Mouse (Mus musculus): Measurements from ENCODE around the gene Crlf2.

DNA sequence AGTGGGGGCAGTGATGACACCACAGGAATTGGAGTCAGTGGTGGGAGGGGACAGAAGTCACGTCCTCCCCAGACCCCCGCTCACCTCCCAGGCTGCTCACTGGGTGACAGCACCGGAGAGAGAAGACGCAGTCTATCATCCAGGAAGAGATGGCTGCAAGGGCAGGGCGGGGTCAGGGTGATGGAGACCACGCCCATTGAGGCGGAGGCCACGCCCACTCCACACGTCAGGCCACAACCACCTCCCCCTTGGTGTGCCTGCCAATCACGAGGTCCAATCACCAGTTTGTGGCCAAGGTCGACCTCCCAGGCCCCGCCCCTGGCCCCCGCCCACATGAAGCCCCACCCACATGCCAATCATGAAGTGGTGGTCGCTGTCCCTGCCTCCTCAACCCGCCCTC is 6.3 kb downstream of the Crlf2 start:
- no peak for TF ChIP-seq CTCF (IDR thresholded peaks at IDR 0.05; ENCODE audit: control insufficient read depth, insufficient read depth, low read length)
- TF ChIP-seq POLR2A (IDR thresholded peaks at IDR 0.05; ENCODE audit: borderline replicate concordance, control insufficient read depth, low read depth, low read length) = no peak
